Mouse (Mus musculus): ENCODE data around the gene Crip2. TPM values are rescaled to one million over a fixed set of nuclear protein-coding genes. Genes with fewer than 3 reads are reported as not detected.

Crip2 gene
- total and polyA plus RNA-seq, 2 experiments from 2014 or later: 185 to 317 TPM

DNA sequence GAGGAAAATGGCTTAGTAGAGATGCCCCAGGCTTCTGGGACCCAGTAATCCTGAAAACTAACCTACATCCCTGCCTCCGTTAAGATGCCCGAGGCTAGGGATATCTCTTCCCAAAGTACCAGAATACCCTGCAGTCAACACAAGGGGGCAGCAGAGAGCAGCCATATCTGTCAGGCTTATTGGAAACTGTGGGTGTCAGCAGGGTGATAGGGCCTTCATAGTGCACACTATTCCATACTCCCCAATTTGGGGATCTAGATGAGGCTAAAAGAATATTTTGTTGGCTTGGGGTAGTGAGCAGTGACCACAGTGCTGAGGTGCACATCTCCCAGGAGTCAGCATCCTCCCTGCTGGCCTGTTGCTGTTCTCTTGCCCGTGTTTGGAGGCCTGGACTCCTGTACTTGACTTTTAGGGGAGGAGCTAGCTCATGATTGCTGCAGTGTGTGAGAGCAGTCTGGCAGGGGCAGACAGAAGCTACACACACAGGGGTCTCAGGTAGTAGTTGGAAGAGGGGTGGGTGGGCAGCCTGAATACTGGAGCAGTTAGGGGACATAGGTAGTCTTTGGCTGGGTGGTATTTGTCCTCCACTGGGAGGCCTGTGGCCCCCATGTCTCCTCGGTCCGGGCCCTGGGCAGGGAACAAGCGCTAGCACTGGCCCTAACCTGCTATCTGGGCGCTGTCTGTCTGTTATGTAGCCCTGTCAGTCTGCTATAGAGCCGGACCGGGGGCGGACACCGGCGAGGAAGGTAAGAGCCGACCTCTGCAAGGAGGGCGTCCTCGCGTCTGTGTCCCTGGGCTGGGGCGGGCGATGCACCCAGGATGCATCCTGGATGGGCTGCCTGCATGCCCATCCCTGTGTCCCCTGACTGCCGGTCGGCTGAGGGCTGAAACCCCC is 20.3 kb upstream of the Crip2 start:
- Histone ChIP-seq H3K4me2 (ENCODE audit: low read depth, low read length, poor library complexity, severe bottlenecking) (no peak overlapping the region), H3K4me3 (ENCODE audit: low read depth, low read length) (no peak overlapping the region), H3K4me1 (ENCODE audit: insufficient read depth, low read length) (no peaks in the 10 kb centered on the region), H3K36me3 (ENCODE audit: insufficient read depth, low read length) (peaks cover 64% of the 10 kb centered on the region), H3K9me3 (ENCODE audit: low read length) (no peaks in the 10 kb centered on the region), H3K9ac (replicated peaks; ENCODE audit: low read length, poor library complexity, severe bottlenecking) (no peak overlapping the region), H3K27ac (ENCODE audit: low read depth, low read length) (no peak overlapping the region), H3K27me3 (ENCODE audit: insufficient read depth, low read length) (no peaks in the 10 kb centered on the region)
- WGBS: 87% methylated on average over 20 of the region's 20 CpGs
- DNase-seq (ENCODE audit: low spot score): peak; percentile 84
- ATAC-seq (ENCODE audit: low FRiP score): peak; percentile 68
- peak; percentile 99 for TF ChIP-seq CTCF (IDR thresholded peaks at IDR 0.05)

DNA sequence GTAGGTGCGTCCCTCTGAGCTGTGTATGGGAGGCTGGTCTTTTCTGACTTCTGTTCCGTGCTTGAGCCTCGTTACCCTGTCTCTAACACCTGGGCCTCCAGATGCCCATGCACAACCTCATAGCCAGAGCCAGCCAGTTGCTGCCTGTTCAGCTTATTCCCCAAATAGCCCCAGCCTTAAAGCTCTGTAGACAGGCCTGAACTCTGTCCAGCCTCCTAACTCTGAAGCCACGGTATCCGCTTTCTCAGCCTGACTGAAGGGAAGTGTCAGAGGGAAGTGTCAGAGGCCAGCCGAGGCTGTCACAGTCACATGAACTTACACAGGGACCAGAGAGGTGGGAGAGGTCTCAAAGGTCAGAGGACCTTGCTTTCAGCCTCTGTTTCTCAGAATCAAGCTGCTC is 15.3 kb upstream of the Crip2 start:
- Histone ChIP-seq H3K4me2 (ENCODE audit: low read depth, low read length, poor library complexity, severe bottlenecking) (no peak overlapping the region), H3K9ac (replicated peaks; ENCODE audit: low read length, poor library complexity, severe bottlenecking) (no peak overlapping the region), H3K4me3 (ENCODE audit: low read depth, low read length) (no peak overlapping the region), H3K9me3 (ENCODE audit: low read length) (no peaks in the 10 kb centered on the region), H3K27me3 (ENCODE audit: insufficient read depth, low read length) (no peaks in the 10 kb centered on the region), H3K36me3 (ENCODE audit: insufficient read depth, low read length) (peaks cover 84% of the 10 kb centered on the region), H3K27ac (ENCODE audit: low read depth, low read length) (no peak overlapping the region), H3K4me1 (ENCODE audit: insufficient read depth, low read length) (no peaks in the 10 kb centered on the region)
- no peak for TF ChIP-seq CTCF (IDR thresholded peaks at IDR 0.05)
- 89% methylated on average over 6 of the region's 6 CpGs for WGBS
- no peak for DNase-seq (ENCODE audit: low spot score)
- no peak for ATAC-seq (ENCODE audit: low FRiP score)

DNA sequence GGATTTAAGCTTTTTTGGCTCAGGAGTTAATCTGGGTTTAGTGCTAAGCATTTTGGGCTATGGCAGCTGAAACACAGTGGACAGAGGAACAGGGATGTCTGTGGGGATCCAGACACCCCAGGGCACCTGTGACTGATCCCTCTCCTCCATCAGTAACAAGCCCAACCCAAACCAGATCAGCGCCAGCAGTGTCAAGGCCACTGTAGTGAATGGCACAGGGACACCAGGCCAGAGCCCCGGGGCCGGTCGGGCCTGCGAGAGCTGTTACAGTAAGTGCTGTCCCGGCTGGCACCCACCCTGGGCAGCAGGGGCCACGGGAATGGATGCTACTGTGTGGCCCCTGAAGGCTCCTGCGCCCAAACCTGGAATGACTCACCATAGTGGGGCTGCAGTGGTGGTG is 9.3 kb upstream of the Crip2 start:
- no peak overlapping the region for H3K27ac ChIP-seq (ENCODE audit: low read depth, low read length)
- no peaks in the 10 kb centered on the region for H3K27me3 ChIP-seq (ENCODE audit: insufficient read depth, low read length)
- H3K36me3 ChIP-seq (ENCODE audit: insufficient read depth, low read length): peaks cover 97% of the 10 kb centered on the region
- WGBS: 97% methylated on average over 8 of the region's 8 CpGs
- no peak overlapping the region for H3K9ac ChIP-seq (replicated peaks; ENCODE audit: low read length, poor library complexity, severe bottlenecking)
- no peaks in the 10 kb centered on the region for H3K4me1 ChIP-seq (ENCODE audit: insufficient read depth, low read length)
- H3K4me2 ChIP-seq (ENCODE audit: low read depth, low read length, poor library complexity, severe bottlenecking): no peak overlapping the region
- no peak for ATAC-seq (ENCODE audit: low FRiP score)
- TF ChIP-seq CTCF (IDR thresholded peaks at IDR 0.05): no peak
- DNase-seq (ENCODE audit: low spot score): no peak
- H3K4me3 ChIP-seq (ENCODE audit: low read depth, low read length): no peak overlapping the region
- H3K9me3 ChIP-seq (ENCODE audit: low read length): no peaks in the 10 kb centered on the region

DNA sequence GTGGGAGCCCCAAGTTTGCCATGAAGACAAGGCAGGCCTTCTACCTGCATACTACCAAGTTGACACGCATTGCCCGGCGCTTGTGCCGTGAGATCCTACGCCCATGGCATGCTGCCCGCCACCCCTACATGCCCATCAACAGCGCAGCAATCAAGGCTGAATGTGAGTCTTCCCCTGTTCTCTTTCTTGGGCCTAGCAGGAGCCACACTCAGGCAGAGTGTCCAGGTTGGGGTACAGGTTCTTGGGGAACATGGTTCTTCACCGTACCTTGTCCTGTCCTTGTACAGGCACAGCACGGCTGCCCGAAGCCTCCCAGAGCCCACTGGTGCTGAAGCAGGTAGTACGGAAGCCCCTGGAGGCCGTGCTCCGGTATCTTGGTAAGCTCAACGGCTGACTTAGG is 8.4 kb upstream of the Crip2 start:
- 97% methylated on average over 14 of the region's 14 CpGs for WGBS
- no peaks in the 10 kb centered on the region for H3K4me1 ChIP-seq (ENCODE audit: insufficient read depth, low read length)
- H3K9ac ChIP-seq (replicated peaks; ENCODE audit: low read length, poor library complexity, severe bottlenecking): no peak overlapping the region
- no peak overlapping the region for H3K27ac ChIP-seq (ENCODE audit: low read depth, low read length)
- peaks cover 97% of the 10 kb centered on the region for H3K36me3 ChIP-seq (ENCODE audit: insufficient read depth, low read length)
- no peak overlapping the region for H3K4me2 ChIP-seq (ENCODE audit: low read depth, low read length, poor library complexity, severe bottlenecking)
- DNase-seq (ENCODE audit: low spot score): no peak
- H3K4me3 ChIP-seq (ENCODE audit: low read depth, low read length): no peak overlapping the region
- H3K9me3 ChIP-seq (ENCODE audit: low read length): no peaks in the 10 kb centered on the region
- ATAC-seq (ENCODE audit: low FRiP score): no peak
- H3K27me3 ChIP-seq (ENCODE audit: insufficient read depth, low read length): no peaks in the 10 kb centered on the region
- no peak for TF ChIP-seq CTCF (IDR thresholded peaks at IDR 0.05)

DNA sequence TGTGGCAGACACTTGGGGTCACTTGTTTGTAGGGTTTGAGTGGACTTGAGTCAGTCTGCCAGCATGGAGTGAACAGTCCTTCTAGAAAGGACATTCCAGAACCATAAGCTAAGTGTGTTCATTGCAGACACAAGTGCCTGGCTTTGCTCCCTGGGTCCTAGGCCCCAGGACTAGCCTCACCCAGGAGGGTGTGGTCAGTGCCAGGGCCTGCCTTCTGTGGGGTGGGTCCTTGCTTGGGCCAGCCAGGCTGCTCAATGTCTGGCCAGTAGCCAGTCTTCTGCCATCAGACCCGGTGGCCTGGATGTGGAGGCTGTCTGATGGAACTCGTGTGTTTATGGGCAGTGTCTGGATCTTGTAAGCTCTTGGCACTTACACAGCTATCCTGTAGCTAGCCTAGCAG is 7.5 kb upstream of the Crip2 start:
- Histone ChIP-seq H3K4me3 (ENCODE audit: low read depth, low read length) (no peak overlapping the region), H3K9ac (replicated peaks; ENCODE audit: low read length, poor library complexity, severe bottlenecking) (no peak overlapping the region), H3K27ac (ENCODE audit: low read depth, low read length) (no peak overlapping the region), H3K4me1 (ENCODE audit: insufficient read depth, low read length) (no peaks in the 10 kb centered on the region), H3K36me3 (ENCODE audit: insufficient read depth, low read length) (peaks cover 93% of the 10 kb centered on the region), H3K27me3 (ENCODE audit: insufficient read depth, low read length) (no peaks in the 10 kb centered on the region), H3K9me3 (ENCODE audit: low read length) (no peaks in the 10 kb centered on the region), H3K4me2 (ENCODE audit: low read depth, low read length, poor library complexity, severe bottlenecking) (no peak overlapping the region)
- DNase-seq (ENCODE audit: low spot score) (peak; percentile 62), ATAC-seq (ENCODE audit: low FRiP score) (no peak)
- 69% methylated on average over 2 of the region's 2 CpGs for WGBS
- no peak for TF ChIP-seq CTCF (IDR thresholded peaks at IDR 0.05)

DNA sequence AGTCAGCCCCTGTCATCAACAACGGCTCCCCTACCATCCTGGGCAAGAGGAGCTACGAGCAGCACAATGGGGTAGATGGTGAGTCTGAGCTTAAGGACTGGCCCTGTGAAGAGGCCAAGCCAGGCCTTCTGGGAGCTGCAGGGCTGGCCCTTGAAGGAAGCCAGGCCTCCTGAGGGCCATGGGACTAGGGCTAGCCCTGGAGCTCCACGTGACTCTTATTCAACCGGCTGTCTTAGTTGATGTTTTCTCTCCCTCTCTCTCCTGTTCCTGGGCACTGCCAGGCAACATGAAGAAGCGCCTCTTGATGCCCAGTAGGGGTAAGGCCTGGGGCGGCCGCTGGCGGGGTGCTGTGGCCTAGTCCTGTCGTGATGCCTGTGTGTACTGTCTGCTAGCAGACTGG is 6.8 kb upstream of the Crip2 start:
- Histone ChIP-seq H3K9ac (replicated peaks; ENCODE audit: low read length, poor library complexity, severe bottlenecking) (no peak overlapping the region), H3K4me1 (ENCODE audit: insufficient read depth, low read length) (no peaks in the 10 kb centered on the region), H3K27me3 (ENCODE audit: insufficient read depth, low read length) (no peaks in the 10 kb centered on the region), H3K4me2 (ENCODE audit: low read depth, low read length, poor library complexity, severe bottlenecking) (no peak overlapping the region), H3K27ac (ENCODE audit: low read depth, low read length) (no peak overlapping the region), H3K4me3 (ENCODE audit: low read depth, low read length) (no peak overlapping the region), H3K36me3 (ENCODE audit: insufficient read depth, low read length) (peaks cover 86% of the 10 kb centered on the region), H3K9me3 (ENCODE audit: low read length) (no peaks in the 10 kb centered on the region)
- DNase-seq (ENCODE audit: low spot score) (no peak), ATAC-seq (ENCODE audit: low FRiP score) (no peak)
- WGBS: 89% methylated on average over 9 of the region's 9 CpGs
- TF ChIP-seq CTCF (IDR thresholded peaks at IDR 0.05): no peak
